Mouse (Mus musculus): ENCODE measurements around the gene Blnk.

The Blnk gene

DNA sequence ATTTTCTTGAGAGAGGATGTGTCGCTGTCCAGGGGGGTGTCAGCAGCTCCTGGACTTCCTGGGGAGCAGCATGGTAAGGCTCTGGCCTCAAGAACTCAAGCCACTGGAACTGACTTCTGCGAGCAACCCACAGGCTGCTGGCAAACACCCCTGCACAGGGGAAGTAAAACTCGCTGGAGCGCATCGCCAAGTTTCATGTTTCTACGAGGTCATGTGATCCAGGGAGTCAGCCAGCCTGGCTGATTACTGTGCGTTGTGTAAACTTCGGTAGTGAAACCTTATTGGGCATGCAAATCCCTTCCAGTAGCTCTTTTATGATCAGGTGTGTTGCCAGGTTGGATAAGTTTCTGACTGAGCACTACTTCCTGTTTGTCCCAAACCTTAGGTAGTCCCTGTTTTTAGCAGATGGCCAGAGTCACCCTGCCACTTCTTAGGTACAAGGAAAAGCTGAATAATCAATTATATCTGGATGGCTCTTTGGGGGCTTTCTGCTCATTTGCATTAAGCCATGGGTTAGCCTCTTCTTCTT lies at the start of gene Blnk:
TSS of gene Blnk (minus strand) at position 479 of the 529 bp plus-strand sequence.
- DNase-seq (ENCODE audit: low spot score in 2 of 2): peak; percentile 40 to 49

GRCm38 (mm10) chr19:41039110-41039509 lies 44.8 kb upstream of the Blnk start:
- no peak for DNase-seq (ENCODE audit: low spot score in 2 of 2)

DNA sequence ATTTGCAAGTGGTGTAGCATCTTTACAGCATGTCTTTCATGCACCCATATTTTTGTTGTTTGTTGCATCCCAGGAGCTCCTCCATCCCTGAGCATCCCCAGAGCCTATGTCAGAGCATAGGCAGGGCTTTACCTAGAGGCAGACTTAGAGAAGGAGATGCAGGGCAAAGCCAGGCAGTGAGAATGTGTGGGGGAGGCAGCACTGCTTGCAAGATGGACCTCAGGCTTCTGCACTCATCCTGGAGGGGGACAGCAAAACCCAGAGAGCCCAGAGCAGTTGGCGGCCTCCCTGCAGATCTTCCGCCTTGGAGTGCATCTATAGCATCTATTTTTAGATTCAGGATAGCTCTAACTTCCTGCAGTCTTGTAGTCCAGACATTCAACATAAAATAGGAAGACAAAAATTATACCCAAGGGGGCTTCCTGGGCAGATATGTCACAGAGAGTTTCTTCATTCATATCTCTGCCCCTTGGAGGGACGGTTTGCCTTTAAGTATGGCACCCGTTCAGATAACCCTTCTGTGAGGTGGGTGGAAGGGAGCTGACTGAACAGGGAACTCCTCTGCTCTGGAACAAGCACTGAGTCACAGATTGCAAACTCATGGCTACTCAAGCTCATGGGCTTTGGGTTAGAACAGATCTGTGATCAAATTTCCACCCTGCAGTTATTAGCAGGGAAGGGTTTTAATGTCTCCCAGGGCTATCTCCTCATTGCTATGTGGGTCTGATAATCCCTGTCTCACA lies 41.6 kb upstream of the Blnk start:
- no peak for DNase-seq (ENCODE audit: low spot score in 2 of 2)

DNA sequence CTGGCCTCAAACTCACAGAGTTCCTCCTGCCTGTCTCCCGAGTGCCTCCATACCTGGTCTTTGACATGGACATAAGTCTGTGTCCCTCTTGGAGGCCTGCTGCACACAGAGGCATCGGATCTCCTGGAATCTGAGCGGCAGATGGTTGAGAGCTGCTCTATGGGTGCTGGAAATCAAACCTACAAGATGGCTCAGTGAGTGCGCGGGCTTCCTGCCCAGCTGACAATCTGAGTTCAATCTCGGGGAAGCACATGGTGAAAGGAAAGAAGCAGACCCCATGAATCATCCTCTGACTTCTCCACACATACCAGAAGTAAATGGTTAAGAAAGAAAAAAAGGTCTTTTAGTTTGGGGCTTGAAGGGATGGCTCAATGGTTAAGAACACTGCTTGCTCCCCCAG lies 37.5 kb upstream of the Blnk start:
- no peak for DNase-seq (ENCODE audit: low spot score in 2 of 2)

GRCm38 (mm10) chr19:41031009-41031408 lies 36.7 kb upstream of the Blnk start:
- DNase-seq (ENCODE audit: low spot score in 2 of 2): no peak

DNA sequence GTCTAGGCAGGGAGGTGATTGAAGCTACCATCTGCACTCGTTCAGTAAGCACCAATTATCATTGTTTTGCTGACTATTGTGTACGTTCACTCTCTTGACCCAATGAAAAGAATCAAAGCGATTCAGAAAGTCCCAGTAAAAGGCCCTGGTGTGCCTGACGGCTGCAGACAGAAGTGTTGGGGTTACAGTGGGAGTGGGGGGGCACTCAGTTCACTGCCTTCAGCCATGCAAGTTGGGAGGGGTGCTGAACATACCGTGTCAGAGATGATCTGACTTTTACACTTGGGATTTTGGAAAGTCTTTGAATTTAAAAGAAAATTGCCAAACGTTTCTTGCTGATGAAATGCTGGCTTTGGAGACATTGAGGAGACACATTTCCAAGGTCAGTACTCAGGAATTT lies 35.8 kb upstream of the Blnk start:
- DNase-seq (ENCODE audit: low spot score in 2 of 2): no peak

GRCm38 (mm10) chr19:41029219-41029618 lies 34.9 kb upstream of the Blnk start, which contains the start of gene Dntt:
TSS of gene Dntt (plus strand) at chr19:41029275.
- no peak for DNase-seq (ENCODE audit: low spot score in 2 of 2)

- no peak for DNase-seq (ENCODE audit: low spot score in 2 of 2)
Measured at GRCm38 (mm10) chr19:41027601-41028000, 33.3 kb upstream of the Blnk start.

- DNase-seq (ENCODE audit: low spot score in 2 of 2): no peak
Measured at GRCm38 (mm10) chr19:41027024-41027423, 32.7 kb upstream of the Blnk start.

DNA sequence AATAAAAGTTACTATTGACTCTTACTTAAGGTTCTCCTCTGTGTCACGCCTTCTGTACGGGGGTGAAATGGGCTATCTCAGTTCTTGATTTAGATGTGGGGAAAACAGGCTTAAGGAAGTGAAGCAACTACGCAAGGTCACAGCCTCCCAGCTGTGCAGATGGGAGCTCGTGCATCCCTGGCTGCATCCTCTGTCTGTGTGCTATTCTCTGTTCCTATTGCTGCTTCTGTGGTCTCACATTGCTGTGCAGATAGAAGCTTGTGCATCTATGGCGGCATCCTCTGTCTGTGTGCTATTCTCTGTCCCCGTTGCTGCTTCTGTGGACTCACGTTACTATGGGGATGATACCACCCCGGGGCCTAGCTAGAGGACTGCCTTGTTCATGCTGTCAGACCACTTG lies 32.2 kb upstream of the Blnk start:
- no peak for DNase-seq (ENCODE audit: low spot score in 2 of 2)

DNA sequence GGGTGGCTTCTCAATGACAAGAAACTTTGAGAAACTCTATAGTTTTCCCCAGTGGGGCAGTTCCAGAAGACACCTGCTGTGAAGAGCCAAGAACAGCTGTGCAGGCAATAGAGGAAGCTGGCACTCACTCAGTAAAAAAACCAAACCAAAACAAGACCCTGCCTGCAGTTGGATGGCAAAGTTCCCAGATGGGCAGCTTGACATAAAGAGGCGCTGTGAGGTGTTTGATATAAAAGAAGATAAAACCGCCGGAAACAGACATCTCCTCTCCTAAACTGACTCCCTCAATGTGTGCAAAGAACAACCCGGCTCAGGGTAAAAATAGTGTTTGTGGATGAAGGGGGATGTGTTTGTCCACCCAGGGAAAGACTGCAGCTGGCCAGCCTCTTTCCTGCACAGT lies 27.9 kb upstream of the Blnk start:
- DNase-seq (ENCODE audit: low spot score in 2 of 2): peak in 1 of 2 experiments; percentile 41

GRCm38 (mm10) chr19:41020537-41020936 lies 26.2 kb upstream of the Blnk start:
- DNase-seq (ENCODE audit: low spot score in 2 of 2): no peak

- no peak for DNase-seq (ENCODE audit: low spot score in 2 of 2)
Measured at GRCm38 (mm10) chr19:41019164-41019675, 24.9 kb upstream of the Blnk start.

GRCm38 (mm10) chr19:41015951-41016716 lies 21.8 kb upstream of the Blnk start:
- peak in 1 of 2 experiments; percentile 57 for DNase-seq (ENCODE audit: low spot score in 2 of 2)

DNA sequence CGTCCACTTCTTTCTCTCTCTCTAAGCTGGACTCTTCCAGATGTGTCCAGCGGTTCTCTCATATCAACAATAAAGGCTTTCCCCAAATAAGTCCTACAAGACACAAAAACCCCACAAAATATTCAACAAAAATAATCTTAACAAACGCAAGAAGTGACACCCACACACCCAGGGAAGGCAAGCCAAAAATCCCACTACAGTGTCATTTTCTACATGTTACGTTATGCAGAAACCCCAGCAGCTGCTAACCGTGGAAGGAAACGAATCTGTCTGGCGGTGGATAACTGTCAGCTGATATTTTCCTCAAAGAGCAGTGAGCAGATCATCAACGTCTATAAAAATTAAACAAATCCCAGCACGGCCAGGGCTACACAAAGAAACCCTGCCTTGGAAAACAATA lies 19.7 kb upstream of the Blnk start:
- DNase-seq (ENCODE audit: low spot score in 2 of 2): no peak

DNA sequence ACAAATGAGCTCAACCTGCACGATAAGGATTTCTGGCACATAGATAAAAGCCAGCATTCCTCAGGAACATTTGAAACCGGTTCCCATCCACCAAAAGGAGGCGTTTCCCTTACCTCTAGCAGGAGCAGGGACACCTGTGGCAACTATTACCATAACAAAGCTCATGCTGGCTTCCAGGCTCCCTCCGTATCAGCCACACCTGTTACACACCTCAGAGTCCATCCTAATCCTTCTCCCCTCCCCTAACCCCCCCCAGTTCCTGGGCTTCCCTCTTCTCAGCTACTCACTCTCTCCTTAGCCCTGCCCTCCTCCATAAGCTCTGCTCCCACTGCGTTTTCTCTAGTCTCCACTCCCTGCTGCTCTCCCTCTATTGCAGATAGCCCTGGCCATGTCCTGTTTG lies 19.3 kb upstream of the Blnk start:
- DNase-seq (ENCODE audit: low spot score in 2 of 2): no peak

GRCm38 (mm10) chr19:41011676-41012075 lies 17.3 kb upstream of the Blnk start:
- no peak for DNase-seq (ENCODE audit: low spot score in 2 of 2)

DNA sequence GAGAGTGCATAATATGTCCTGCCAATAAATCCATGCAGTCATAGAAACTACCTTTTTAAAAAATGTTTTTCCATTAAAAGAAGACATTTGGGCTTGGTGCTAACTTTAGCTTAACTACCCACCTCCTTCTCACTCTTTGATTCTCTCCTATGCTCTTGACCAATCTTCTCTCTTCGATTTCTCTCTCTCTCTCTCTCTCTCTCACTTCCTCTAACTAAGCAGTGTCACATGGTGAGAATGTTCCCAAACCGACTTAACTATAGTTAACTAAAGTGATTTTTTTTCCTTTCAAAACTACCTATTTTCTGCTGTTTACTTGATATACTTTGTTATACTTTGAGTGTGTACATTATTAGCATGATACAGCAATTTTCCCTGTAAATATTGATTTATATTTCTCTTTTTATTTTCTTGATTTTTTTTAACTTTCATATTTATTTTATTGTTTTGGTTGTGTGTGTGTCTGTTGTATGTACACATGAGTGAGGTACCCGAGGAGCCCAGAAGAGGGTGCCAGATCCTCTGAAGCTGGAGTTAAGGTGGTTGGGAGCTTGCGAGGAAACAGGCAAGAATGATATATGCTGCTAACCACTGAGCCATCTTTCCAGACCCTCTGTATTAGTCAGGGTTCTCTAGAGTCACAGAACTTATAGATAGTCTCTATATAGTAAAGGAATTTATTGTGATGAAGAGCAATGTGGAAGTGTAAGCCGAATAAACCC lies 14.5 kb upstream of the Blnk start:
- no peak for DNase-seq (ENCODE audit: low spot score in 2 of 2)

GRCm38 (mm10) chr19:41007733-41008132 lies 13.4 kb upstream of the Blnk start:
- DNase-seq (ENCODE audit: low spot score in 2 of 2): no peak

DNA sequence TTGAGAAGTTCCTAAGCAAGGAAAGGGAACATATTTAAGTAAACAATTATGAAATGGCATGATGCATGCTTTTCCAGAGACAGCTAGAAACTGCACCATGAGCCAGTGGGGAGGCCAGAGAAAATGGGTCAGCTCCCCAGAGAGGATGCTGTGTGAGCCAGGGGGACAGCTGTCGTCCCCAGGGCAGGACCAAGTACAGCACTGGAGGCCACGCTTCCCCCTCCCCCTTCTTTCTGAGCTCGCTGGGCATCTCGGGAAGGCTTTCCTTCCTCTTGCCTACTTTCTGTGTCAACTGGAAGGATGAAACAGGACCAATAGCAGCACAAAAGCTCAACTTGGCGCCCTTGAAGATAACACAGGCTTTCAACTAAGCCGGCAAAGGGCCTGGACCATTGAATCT lies 13.0 kb upstream of the Blnk start:
- DNase-seq (ENCODE audit: low spot score in 2 of 2): no peak

DNA sequence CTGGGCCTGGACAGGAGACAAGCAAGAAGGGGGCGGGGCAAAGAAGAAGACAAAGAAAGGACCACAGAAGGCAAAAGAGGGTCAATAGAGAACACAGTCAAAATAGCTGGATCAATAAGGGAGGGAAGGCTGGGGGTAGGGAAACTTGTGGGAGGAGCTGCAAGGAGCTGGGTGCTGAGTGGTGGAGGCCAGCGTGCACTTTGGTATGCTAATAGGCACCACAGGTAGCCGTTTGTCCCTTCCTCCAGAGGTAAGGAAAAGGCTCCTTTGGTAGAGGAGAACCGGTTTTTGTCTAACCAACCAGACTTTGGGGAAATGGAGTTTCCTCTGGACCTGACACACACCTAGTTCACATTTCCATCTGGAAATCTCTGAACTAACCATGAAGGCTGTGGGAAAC lies 12.3 kb upstream of the Blnk start:
- DNase-seq (ENCODE audit: low spot score in 2 of 2): no peak

GRCm38 (mm10) chr19:41003694-41004315 lies 9.5 kb upstream of the Blnk start:
- DNase-seq (ENCODE audit: low spot score in 2 of 2): no peak
